Mouse (Mus musculus) activated CD4-positive, CD25-positive, alpha-beta regulatory T cell, adult 9 weeks (primary cell): ENCODE data around the gene Mogs. TPM values are rescaled to one million over a fixed set of nuclear protein-coding genes. Genes with fewer than 3 reads are reported as not detected.

Experiments
- polyA plus RNA-seq: library from polyadenylated mRNA; unstranded; fragments of 100-300 nt; shearing (Covaris generic); gene quantifications from one replicate; pipeline ENCODE4 v1.2.1, GENCODE M21; 2017

The Mogs gene
- polyA plus RNA-seq = 3.9 TPM

GRCm38 (mm10) chr6:83115011-83115671, at the start of gene Mogs:
Gene Mogs, plus strand, starts transcription at chr6:83115496.

GRCm38 (mm10) chr6:83070247-83070310, 45.2 kb upstream of the Mogs start, which contains the start of gene Tlx2:
Gene Tlx2, minus strand, starts transcription at chr6:83070293.

GRCm38 (mm10) chr6:83077630-83078323, 37.5 kb upstream of the Mogs start, which contains the start of gene Pcgf1:
Gene Pcgf1, plus strand, starts transcription at chr6:83077869.

GRCm38 (mm10) chr6:83086121-83087035, 28.9 kb upstream of the Mogs start, which contains the start of gene Lbx2:
Gene Lbx2, plus strand, starts transcription at chr6:83086367.

GRCm38 (mm10) chr6:83101316-83101687, 14.0 kb upstream of the Mogs start, which contains the start of the genes Ccdc142 and Gm42688:
Gene Ccdc142, plus strand, starts transcription at chr6:83101601.
Gene Gm42688, plus strand, starts transcription at chr6:83101617.

GRCm38 (mm10) chr6:83108762-83109668, 6.3 kb upstream of the Mogs start, which contains the start of gene Mrpl53:
Gene Mrpl53, plus strand, starts transcription at chr6:83109040.

GRCm38 (mm10) chr6:83120930-83121862, 5.9 kb downstream of the Mogs start, which contains the start of gene Wbp1:
Gene Wbp1, minus strand, starts transcription at chr6:83121559.

GRCm38 (mm10) chr6:83125331-83125730, 10.0 kb downstream of the Mogs start, which contains the start of gene Ino80b:
Gene Ino80b, minus strand, starts transcription at chr6:83125431.

GRCm38 (mm10) chr6:83134951-83135513, 19.7 kb downstream of the Mogs start, which contains the start of gene Rtkn:
Gene Rtkn, plus strand, starts transcription at chr6:83135463.

GRCm38 (mm10) chr6:83156259-83156684, 41.0 kb downstream of the Mogs start, which contains the start of the genes Wdr54 and 1700003E16Rik:
Gene Wdr54, minus strand, starts transcription at chr6:83156397.
Gene 1700003E16Rik, plus strand, starts transcription at chr6:83156404.

GRCm38 (mm10) chr6:83165607-83166242, 50.4 kb downstream of the Mogs start, which contains the start of gene Dctn1:
Gene Dctn1, plus strand, starts transcription at chr6:83165920.

Other genes starting within 250 kb of the Mogs start
- gene Sema4f, start 175.7 kb upstream of the Mogs start, polyA plus RNA-seq = 3.6 TPM
- 0.64 TPM for gene M1ap, start 168.6 kb upstream of the Mogs start, polyA plus RNA-seq
- gene Dok1, start 82.0 kb upstream of the Mogs start, polyA plus RNA-seq = 56.5 TPM
- 0.32 TPM for gene Loxl3, start 81.3 kb upstream of the Mogs start, polyA plus RNA-seq
- gene Aup1, start 61.0 kb upstream of the Mogs start, polyA plus RNA-seq = 472 TPM
- 67.6 TPM for gene Htra2, start 60.2 kb upstream of the Mogs start, polyA plus RNA-seq
- gene Dqx1, start 57.7 kb upstream of the Mogs start, polyA plus RNA-seq = 4.9 TPM
- gene Tlx2, start 45.2 kb upstream of the Mogs start, polyA plus RNA-seq = not detected
- gene Pcgf1, start 37.6 kb upstream of the Mogs start, polyA plus RNA-seq = 32.7 TPM
- gene Lbx2, start 29.1 kb upstream of the Mogs start, polyA plus RNA-seq = not detected
- 5.2 TPM for gene Ccdc142, start 13.9 kb upstream of the Mogs start, polyA plus RNA-seq
- gene Gm42688, start 13.9 kb upstream of the Mogs start, polyA plus RNA-seq = 5.8 TPM
- gene Mrpl53, start 6.5 kb upstream of the Mogs start, polyA plus RNA-seq = 65.4 TPM
- 71.7 TPM for gene Wbp1, start 6.1 kb downstream of the Mogs start, polyA plus RNA-seq
- gene Ino80b, start 9.9 kb downstream of the Mogs start, polyA plus RNA-seq = 13.0 TPM
- 0.92 TPM for gene Rtkn, start 20.0 kb downstream of the Mogs start, polyA plus RNA-seq
- gene Wdr54, start 40.9 kb downstream of the Mogs start, polyA plus RNA-seq = 1.9 TPM
- not detected for gene 1700003E16Rik, start 40.9 kb downstream of the Mogs start, polyA plus RNA-seq
- 86.5 TPM for gene Dctn1, start 50.4 kb downstream of the Mogs start, polyA plus RNA-seq
- 0.87 TPM for gene Slc4a5, start 104.3 kb downstream of the Mogs start, polyA plus RNA-seq
- gene Mthfd2, start 210.4 kb downstream of the Mogs start, polyA plus RNA-seq = 80.7 TPM
- 125 TPM for gene Mob1a, start 210.5 kb downstream of the Mogs start, polyA plus RNA-seq
- 54.9 TPM for gene Bola3, start 233.7 kb downstream of the Mogs start, polyA plus RNA-seq